Mouse (Mus musculus) liver, embryonic 11.5 days (tissue): Measurements from ENCODE around the gene Lhfpl2. TPM values are rescaled to one million over a fixed set of nuclear protein-coding genes. Genes with fewer than 3 reads are reported as not detected.
A peak's percentile ranks its signal among the peaks of the same experiment; 100 is the strongest.

Experiments
- ATAC-seq: fragments of 200-750 bp; cut with Nextera tagmentation; replicated peaks from 2 replicates; pipeline ENCODE4 v1.8.0; 2017; ENCODE audit warnings: moderate number of reproducible peaks, mild to moderate bottlenecking, moderate TSS enrichment, moderate library complexity; ENCODE audit not compliant: low FRiP score
- DNase-seq: peaks from one replicate; pipeline ENCODE4 v3.0.0-alpha.2; 2017; ENCODE audit warnings: low spot score
- H3K27ac ChIP-seq: fragments of 300-500 bp; sonication (generic); 2 replicates; pipeline ENCODE4 v1.5.1; 2014; ENCODE audit warnings: mild to moderate bottlenecking, low read depth, low read length, control low read depth
- H3K27me3 ChIP-seq: fragments of 300-500 bp; sonication (generic); replicated peaks from 2 replicates; pipeline ENCODE4 v1.6.1; 2014; ENCODE audit warnings: low read length, mixed read lengths; ENCODE audit not compliant: control insufficient read depth, insufficient read depth
- H3K36me3 ChIP-seq: fragments of 300-500 bp; sonication (generic); 2 replicates; pipeline ENCODE4 v1.6.1; 2014; ENCODE audit warnings: mild to moderate bottlenecking, low read length, moderate library complexity, mixed read lengths; ENCODE audit not compliant: control insufficient read depth, insufficient read depth
- H3K4me1 ChIP-seq: fragments of 300-500 bp; sonication (generic); replicated peaks from 2 replicates; pipeline ENCODE4 v1.6.1; 2014; ENCODE audit warnings: low read length, mixed read lengths; ENCODE audit not compliant: control insufficient read depth, insufficient read depth
- H3K4me2 ChIP-seq: fragments of 300-500 bp; sonication (generic); 2 replicates; pipeline ENCODE4 v1.6.1; 2014; ENCODE audit warnings: mild to moderate bottlenecking, control low read depth, moderate library complexity
- H3K4me3 ChIP-seq: fragments of 300-500 bp; sonication (generic); 2 replicates; pipeline ENCODE4 v1.5.1; 2014; ENCODE audit warnings: low read depth, low read length, control low read depth
- H3K9ac ChIP-seq: fragments of 300-500 bp; sonication (generic); 2 replicates; pipeline ENCODE4 v1.6.1; 2014; ENCODE audit warnings: low read depth, low read length, control low read depth
- H3K9me3 ChIP-seq: fragments of 300-500 bp; sonication (generic); 2 replicates; pipeline ENCODE4 v1.6.1; 2016; ENCODE audit warnings: low read length, inconsistent platforms, mixed read lengths; ENCODE audit not compliant: control insufficient read depth
- WGBS: fragments of 180-500 bp; shearing (Covaris S2); extraction: QIAGEN DNeasy Blood & Tissue Kit; methylation state at CpG from one replicate; pipeline ENCODE4 v1.1.7; 2014; 5-methylcytosine and 5-hydroxymethylcytosine counted together
- polyA plus RNA-seq: library from polyadenylated mRNA; unstranded; fragments of >200 nt; fragmentation: Nextera tagmentation; extraction: Ambion mirVana; gene quantifications from 2 replicates; pipeline ENCODE4 v1.2.1, GENCODE M21; 2014

Gene Lhfpl2
- polyA plus RNA-seq, 1 experiment from 2014 or later, result 18.0 TPM

GRCm38 (mm10) chr13:94086090-94086808 lies 28.7 kb downstream of the Lhfpl2 start:
- Histone ChIP-seq H3K4me3 (no peak overlapping the region), H3K27ac (no peak overlapping the region; the same call in 1 of the 2 replicates), H3K9ac (no peak overlapping the region), H3K4me2 (peak overlapping the region; percentile 16), H3K36me3 (no peaks in the 10 kb centered on the region), H3K4me1 (peaks cover 8% of the 10 kb centered on the region), H3K9me3 (no peaks in the 10 kb centered on the region), H3K27me3 (no peaks in the 10 kb centered on the region)
- WGBS, result 66% methylated on average over 12 of the region's 12 CpGs
- ATAC-seq (peak; percentile 83), DNase-seq (no peak)

- H3K27ac ChIP-seq, result no peak overlapping the region
- peaks cover 8% of the 10 kb centered on the region for H3K4me1 ChIP-seq
- no peak overlapping the region for H3K4me3 ChIP-seq
- no peaks in the 10 kb centered on the region for H3K9me3 ChIP-seq
- no peaks in the 10 kb centered on the region for H3K27me3 ChIP-seq
- ATAC-seq (no peak), DNase-seq (no peak)
- no peak overlapping the region for H3K9ac ChIP-seq
- H3K36me3 ChIP-seq, result no peaks in the 10 kb centered on the region
- WGBS, result 78% methylated on average over 9 of the region's 9 CpGs
- no peak overlapping the region for H3K4me2 ChIP-seq
Observed at GRCm38 (mm10) chr13:94087061-94087460, 29.5 kb downstream of the Lhfpl2 start.

- H3K27ac ChIP-seq, result no peak overlapping the region
- 75% methylated on average over 9 of the region's 9 CpGs for WGBS
- no peaks in the 10 kb centered on the region for H3K9me3 ChIP-seq
- no peaks in the 10 kb centered on the region for H3K36me3 ChIP-seq
- no peaks in the 10 kb centered on the region for H3K27me3 ChIP-seq
- H3K4me3 ChIP-seq, result no peak overlapping the region
- ATAC-seq (no peak), DNase-seq (no peak)
- peaks cover 8% of the 10 kb centered on the region for H3K4me1 ChIP-seq
- no peak overlapping the region for H3K4me2 ChIP-seq
- H3K9ac ChIP-seq, result no peak overlapping the region
Observed at GRCm38 (mm10) chr13:94088788-94089187, 31.2 kb downstream of the Lhfpl2 start.

GRCm38 (mm10) chr13:94089286-94089685 lies 31.7 kb downstream of the Lhfpl2 start:
- Histone ChIP-seq H3K4me3 (no peak overlapping the region), H3K4me2 (no peak overlapping the region), H3K4me1 (peaks cover 8% of the 10 kb centered on the region), H3K9ac (no peak overlapping the region), H3K27ac (no peak overlapping the region), H3K9me3 (no peaks in the 10 kb centered on the region), H3K36me3 (no peaks in the 10 kb centered on the region), H3K27me3 (no peaks in the 10 kb centered on the region)
- no peak for DNase-seq
- WGBS, result 43% methylated on average over 9 of the region's 9 CpGs
- no peak for ATAC-seq

- Histone ChIP-seq H3K9me3 (no peaks in the 10 kb centered on the region), H3K4me3 (no peak overlapping the region), H3K27me3 (no peaks in the 10 kb centered on the region), H3K27ac (no peak overlapping the region), H3K4me2 (no peak overlapping the region), H3K36me3 (no peaks in the 10 kb centered on the region), H3K9ac (no peak overlapping the region), H3K4me1 (peaks cover 8% of the 10 kb centered on the region)
- DNase-seq, result no peak
- no peak for ATAC-seq
- WGBS, result 47% methylated on average over 2 of the region's 2 CpGs
Observed at GRCm38 (mm10) chr13:94091366-94091765, 33.8 kb downstream of the Lhfpl2 start.

DNA sequence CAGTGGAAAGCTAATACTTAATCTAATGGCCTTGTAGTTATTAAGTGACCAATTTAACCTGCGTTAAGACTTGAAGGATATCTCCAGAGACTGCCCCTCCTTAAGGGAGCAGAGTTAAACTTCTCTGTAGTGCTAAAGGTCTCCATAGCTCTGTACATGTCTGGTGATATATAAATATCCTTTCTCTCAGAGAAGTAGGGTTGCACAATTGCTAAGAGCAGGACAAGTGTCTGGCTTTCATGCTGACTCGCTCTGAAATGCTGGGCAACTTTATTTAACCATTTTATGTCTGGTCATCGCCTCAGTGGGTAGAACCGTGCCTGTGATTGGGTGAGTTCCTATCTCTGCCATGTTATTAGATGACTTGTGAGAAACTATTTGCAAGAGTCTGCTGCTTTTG lies 36.6 kb downstream of the Lhfpl2 start:
- 75% methylated on average over 4 of the region's 4 CpGs for WGBS
- DNase-seq, result no peak
- Histone ChIP-seq H3K27ac (no peak overlapping the region), H3K9me3 (no peaks in the 10 kb centered on the region), H3K9ac (no peak overlapping the region), H3K4me2 (no peak overlapping the region), H3K27me3 (no peaks in the 10 kb centered on the region), H3K4me3 (no peak overlapping the region), H3K4me1 (peaks cover 4% of the 10 kb centered on the region), H3K36me3 (no peaks in the 10 kb centered on the region)
- no peak for ATAC-seq

GRCm38 (mm10) chr13:94094625-94095024 lies 37.0 kb downstream of the Lhfpl2 start:
- no peak for DNase-seq
- 0 out of 2 replicates have a peak, but pooled peaks have one; percentile 29 for ATAC-seq
- 73% methylated on average over 3 of the region's 3 CpGs for whole genome bisulfite sequencing
- Histone ChIP-seq H3K27me3 (no peaks in the 10 kb centered on the region), H3K9me3 (no peaks in the 10 kb centered on the region), H3K4me2 (no peak overlapping the region), H3K4me1 (peaks cover 4% of the 10 kb centered on the region), H3K27ac (no peak overlapping the region), H3K36me3 (no peaks in the 10 kb centered on the region), H3K4me3 (no peak overlapping the region), H3K9ac (no peak overlapping the region)

DNA sequence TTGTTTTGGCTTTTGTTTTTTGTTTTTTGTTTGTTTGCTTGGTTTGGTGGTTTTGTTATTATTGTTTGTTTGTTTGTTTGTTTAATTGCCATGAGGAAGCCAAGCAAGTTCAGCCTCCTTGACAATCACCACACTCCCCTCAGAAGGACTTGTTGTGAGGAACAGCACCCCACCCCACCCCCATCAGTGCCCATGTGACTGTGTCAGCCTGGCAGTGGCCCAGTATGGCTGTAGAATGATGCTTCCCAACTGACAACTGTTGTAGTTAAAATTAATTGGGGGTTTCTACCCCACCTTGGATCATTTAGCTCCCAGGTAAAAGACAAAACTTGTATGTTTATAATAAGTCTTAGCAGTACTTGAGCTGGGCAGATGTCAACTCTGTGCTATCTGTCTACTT lies 37.6 kb downstream of the Lhfpl2 start:
- Histone ChIP-seq H3K9me3 (no peaks in the 10 kb centered on the region), H3K4me2 (no peak overlapping the region), H3K4me1 (peaks cover 4% of the 10 kb centered on the region), H3K9ac (no peak overlapping the region), H3K27ac (no peak overlapping the region), H3K36me3 (no peaks in the 10 kb centered on the region), H3K4me3 (no peak overlapping the region), H3K27me3 (no peaks in the 10 kb centered on the region)
- no peak for DNase-seq
- no peak for ATAC-seq

- Histone ChIP-seq H3K4me2 (no peak overlapping the region), H3K4me1 (peaks cover 4% of the 10 kb centered on the region), H3K9ac (no peak overlapping the region), H3K4me3 (no peak overlapping the region), H3K27me3 (no peaks in the 10 kb centered on the region), H3K9me3 (no peaks in the 10 kb centered on the region), H3K27ac (no peak overlapping the region), H3K36me3 (no peaks in the 10 kb centered on the region)
- 61% methylated on average over 2 of the region's 2 CpGs for WGBS
- no peak for DNase-seq
- no peak for ATAC-seq
Observed at GRCm38 (mm10) chr13:94097667-94098066, 40.1 kb downstream of the Lhfpl2 start.
